Mouse (Mus musculus) left cerebral cortex, adult 18-20 months (tissue): ENCODE measurements around the gene Igsf9. TPM values are rescaled to one million over a fixed set of nuclear protein-coding genes. Genes with fewer than 3 reads are reported as not detected.
A peak's percentile ranks its signal among the peaks of the same experiment; 100 is the strongest.

Source experiments
- DNase-seq, 2 experiments: peaks; one replicate each; pipeline ENCODE4 v3.0.0; 2021 to 2022; ENCODE audit warnings: low spot score in 2 of 2, mixed read lengths in 1 of 2
- total RNA-seq, 2 experiments: library from RNA; stranded (reverse); gene quantifications; 2 replicates each; pipeline ENCODE4 v1.2.3; 2021

Igsf9 gene
- total RNA-seq, 2 experiments from 2014 or later: 6.3 to 7.0 TPM

DNA sequence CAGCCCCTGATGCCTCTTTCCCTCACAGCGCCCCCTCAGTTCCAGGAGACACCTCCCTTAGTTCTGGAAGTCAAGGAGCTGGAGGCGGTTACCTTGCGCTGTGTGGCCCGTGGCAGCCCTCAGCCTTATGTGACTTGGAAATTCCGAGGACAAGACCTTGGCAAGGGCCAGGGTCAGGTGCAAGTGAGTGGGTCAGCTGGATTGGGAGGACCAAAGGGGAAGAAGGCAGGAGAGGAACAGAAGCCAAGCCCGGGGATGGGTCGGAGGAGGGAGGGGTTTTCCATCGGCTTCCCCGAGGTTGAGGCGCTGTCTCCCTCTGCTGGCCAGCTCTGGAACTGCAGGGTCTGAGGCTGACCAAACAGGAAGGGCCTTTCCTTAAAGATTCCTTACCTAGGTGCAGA, 8.7 kb downstream of the Igsf9 start:
- DNase-seq: peak; percentile 89 to 94

DNA sequence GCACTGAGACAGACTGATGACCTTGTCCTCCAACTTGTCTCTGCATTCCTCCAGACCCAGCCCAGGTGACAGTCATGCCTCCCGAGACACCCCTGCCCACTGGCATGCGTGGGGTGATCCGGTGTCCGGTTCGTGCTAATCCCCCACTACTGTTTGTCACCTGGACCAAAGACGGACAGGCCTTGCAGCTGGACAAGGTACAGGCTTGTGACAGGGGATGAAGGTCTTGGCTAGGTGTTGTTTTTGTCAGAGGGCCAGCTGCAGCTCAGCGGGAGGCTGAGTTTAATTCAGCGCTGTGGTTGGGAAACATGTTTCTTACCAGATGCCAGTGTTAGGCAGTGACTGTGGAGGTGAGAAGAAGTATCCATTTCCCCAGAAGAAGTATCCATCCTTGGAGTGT, 10.5 kb downstream of the Igsf9 start:
- DNase-seq: no peak

DNA sequence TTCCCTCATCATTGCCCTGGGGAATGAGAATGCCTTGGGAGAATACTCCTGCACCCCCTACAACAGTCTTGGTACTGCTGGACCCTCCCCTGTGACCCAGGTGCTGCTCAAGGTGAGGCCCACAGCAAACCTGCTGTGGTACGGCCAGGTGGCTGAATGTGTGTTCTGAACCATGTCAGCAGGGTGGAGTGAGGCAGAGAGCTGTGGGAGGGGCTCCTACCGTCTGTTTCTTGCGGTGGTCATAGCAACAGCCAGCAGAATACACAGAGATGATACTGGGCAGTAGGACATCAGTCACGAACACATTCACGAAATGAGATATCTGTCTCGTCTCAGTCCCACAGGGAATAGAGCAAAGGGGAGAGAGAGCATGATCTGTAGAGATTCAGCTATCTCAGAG, 11.9 kb downstream of the Igsf9 start:
- no peak for DNase-seq

DNA sequence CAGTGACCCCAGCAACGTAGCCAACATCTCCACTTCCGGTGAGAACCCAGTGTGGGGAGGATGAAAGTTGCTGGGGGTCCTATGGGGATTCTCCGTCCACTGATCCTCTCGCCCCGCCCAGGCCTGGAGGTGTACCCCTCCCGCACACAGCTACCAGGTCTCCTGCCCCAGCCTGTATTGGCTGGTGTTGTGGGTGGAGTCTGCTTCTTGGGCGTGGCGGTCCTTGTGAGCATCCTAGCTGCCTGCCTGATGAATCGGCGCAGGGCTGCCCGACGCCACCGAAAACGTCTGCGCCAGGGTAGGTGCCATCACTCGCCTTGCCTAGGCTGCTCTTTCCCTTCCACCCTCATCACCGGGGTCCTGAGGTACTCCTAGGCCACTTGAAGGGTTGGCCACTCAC, 14.4 kb downstream of the Igsf9 start:
- DNase-seq: no peak

DNA sequence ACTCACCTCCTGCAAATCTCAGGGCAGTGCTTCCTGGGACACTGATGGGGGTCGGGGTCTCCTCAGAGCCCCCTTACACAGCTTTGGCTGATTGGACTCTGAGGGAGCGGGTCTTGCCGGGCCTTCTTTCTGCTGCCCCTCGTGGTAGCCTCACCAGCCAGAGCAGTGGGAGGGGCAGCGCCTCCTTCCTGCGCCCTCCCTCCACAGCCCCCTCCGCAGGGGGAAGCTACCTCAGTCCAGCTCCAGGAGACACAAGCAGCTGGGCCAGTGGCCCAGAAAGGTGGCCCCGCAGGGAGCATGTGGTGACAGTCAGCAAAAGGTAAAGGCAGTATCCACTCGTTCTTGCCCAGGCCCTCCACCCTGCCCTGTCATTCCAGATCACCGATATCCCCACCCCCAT, 15.8 kb downstream of the Igsf9 start:
- DNase-seq: no peak

DNA sequence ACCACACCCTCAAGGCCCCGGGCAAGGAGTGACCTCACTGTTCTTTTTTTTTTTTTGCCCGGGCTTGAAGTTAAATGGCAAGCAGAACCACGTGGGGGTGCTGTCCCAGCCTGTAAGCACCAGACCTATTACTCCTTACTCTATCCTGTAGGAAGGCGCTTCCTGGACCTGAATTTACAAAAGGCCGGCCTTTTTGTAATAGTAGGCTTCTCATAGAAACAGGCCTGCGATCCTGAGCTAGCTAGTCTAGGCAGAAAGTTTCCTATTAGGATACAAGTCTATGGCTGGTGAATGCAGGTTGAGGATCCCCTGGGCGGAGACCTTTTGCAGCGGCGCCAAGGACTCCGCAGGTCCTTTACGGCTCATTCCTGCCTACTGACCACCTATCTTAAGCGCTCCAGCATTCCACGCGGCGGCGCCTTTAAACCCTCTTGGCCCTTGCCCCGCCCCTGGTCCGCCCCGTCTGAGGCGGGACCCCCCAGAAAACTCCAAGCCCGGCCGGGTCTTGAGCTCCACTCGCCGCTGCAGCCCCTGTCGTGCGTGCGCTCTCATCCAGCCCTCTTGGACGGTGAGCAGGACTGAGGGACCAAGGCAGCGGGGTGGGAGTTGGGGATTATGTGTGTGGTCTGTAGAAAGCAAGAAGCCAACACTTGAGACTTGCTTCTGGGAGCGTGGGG, 18.3 kb downstream of the Igsf9 start, which contains the start of gene Tagln2:
Tagln2 (plus strand) TSS at position 283 of the 677 bp plus-strand sequence.
- no peak for DNase-seq

DNA sequence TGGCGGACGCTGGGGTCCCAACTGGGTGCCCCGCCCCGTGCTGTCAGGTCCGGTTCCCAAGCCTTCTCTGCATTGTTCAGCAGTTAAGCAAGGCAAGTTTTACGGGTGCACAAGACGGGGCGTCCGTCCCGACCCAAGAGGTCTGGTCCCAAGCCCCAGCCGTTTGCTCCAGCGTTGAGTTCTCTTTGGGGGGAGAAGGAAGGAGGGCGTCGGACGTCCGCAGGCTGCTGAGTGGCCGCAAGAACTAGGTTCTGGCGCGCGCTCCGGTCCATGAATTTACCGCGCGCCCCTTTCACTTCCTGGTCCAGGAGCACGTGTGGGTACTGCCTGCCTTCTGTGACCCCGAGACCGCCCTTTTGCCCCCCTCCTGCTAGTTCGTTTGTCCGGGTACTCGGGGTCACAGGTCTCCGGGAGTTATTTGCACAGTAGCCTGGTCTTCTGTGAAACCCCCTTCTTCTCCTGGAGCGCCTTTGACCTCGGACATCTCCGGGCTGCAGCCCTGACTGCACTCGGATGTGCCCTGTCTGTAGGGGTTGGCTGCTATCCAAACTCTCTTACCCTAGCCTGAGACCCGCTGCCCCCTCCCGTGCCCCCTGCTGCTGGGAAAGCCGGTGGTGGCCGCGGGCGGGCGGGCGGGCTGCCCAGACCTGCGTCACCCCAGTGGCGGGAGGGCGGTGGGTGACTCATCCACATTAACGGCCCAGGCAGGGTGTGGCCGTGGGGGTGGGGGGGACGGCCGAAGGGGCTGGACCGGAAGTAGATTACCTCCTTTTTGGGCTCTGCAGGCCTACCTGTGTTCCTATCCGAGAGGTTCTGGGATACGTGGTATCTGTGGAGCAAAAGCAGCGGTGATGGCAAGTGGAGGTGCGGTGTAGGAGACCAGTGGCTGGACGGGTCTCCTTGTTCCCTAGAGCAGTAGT, 19.1 kb downstream of the Igsf9 start:
- DNase-seq: no peak

DNA sequence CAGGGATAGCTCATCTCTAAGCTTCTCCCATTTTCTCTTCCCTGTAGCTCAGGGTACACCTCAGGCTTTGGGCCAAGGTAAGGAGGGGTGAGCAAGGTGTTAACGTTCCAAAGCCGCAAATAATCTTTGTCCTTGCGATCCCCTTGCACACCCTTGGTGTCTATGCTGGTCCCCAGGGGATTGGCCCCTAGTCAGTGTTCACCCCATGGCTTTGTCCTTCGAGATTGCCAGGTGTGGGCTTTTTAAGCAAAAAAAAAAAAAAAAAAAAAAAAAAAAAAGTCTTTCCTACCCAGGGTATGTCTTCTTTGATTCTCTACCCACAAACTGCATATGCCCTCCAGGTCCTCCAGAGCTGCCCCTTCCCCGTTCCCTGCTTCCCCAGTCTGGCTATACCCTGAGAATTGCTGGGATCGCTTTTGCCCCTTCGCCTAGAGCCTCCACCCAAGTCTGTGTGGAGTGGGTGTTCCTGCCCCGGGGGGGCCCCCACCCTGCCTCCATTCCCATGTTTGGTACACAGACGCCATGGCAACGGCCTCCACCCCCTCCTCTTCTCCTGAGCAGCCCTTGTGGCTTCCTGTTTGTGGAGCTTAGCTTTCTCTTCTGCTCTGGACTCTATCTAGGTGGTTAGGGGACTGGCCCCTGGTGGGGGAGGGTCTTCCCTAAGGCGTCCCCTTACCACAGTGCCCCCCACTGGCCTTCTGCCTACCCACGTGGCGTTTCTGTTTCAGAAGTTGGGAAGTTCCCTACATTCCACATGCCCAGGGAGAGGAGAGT, 20.0 kb downstream of the Igsf9 start:
- DNase-seq: no peak

DNA sequence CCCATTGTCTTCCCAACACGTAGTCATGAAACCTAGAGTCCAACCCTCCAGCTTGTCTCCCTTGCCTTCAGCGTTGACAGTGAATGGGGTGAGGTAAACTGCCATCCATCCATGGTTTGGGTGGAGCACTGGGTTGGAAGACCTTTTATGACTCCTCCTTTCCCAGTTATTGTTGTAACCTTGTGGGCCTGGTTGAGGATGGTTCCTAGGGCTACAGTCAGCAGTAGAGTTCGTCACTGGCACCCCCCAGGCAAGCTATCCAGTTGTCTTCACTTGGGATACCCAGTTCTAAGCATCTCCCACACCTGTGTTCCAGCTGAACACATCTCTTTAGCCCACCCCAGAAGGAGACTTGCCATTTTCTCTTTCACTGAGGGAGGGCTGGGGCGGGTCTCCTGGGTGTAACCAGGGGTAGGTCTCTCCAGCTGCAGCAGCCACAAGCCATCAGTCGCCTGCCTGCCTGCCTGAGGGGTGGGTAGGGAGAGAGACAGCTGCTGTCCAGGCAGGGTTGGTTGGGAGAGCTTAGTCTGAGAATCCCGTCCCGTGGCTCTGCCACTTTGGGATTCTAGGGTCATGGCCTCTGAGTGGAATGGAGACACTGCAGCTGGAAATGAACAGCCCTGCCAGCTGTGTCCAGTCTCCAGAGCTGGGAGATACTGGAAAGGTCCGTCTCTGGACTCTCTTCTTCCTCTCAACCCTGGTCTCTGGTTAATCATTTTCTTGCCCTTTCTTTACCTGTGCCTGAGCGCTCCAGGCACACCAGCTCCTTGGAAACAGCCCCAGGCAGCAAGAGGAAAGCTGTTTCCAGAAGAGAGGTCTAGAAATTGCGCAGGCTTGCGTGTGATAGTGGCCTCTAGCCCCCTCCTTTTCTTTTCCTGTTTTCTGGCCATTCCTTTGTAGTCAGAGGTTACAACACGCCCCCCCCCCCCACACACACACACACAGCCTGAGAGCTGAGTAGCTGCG, 20.8 kb downstream of the Igsf9 start:
- DNase-seq: no peak

DNA sequence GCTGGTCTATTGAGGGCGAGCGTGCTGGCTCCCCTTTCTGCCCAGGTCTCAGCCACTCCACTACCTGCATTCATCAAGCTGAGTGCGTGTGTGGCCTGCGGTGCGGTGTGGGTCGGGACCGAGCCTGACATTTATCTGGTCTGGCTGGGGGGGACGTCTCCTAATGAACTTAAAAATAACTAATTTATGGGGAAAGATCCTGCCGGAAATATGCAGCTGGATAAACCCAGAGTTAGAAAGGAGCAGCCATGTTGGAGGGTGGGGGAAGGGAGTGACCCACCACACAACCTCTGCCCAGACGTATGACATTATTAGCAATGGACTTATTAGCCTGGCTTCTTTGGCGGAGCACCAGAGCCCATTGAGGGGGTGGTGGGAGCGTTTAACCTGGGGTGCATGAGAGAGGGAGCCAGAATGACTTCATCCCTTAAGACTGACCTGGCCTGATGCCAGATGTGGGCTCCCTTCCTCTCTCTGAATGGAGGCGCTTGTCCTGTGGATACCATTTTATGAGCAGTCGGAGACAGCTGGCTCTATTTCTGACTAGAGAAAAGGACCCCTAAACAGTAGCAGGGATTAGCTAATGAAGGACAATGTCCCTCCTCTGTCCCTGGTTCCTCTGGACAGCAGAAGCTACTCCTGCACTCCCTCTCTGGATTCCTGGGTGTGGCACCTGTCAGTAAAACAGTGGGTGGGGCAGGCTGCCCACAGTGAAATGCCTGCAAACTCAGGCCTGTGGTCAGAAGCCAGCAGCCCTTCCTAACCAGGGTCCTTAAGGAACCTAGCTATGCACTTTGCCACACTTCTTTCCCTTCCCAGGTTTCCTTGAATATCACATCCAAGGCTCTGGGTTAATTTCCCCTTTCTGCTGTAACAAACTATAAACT, 21.8 kb downstream of the Igsf9 start:
- DNase-seq: no peak

DNA sequence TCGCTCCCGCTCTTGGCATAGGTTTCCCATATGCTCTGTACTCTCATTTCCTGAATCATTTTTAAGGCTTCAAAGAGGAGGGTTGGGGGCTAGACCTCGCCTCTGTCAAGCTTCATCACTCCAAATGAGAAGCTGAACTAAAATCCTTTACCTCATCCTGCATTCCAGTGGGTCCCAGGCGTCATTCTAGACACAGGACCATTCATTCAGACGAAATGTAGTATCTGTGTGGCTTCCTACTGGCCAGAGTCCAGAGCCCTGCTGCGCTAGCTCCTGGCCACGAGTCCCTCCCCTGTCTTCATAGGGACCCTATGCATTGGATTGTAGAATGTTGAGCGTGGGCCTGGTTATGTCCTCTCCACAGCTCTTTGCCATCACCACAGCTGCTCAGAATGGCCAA, 23.2 kb downstream of the Igsf9 start:
- DNase-seq: no peak

DNA sequence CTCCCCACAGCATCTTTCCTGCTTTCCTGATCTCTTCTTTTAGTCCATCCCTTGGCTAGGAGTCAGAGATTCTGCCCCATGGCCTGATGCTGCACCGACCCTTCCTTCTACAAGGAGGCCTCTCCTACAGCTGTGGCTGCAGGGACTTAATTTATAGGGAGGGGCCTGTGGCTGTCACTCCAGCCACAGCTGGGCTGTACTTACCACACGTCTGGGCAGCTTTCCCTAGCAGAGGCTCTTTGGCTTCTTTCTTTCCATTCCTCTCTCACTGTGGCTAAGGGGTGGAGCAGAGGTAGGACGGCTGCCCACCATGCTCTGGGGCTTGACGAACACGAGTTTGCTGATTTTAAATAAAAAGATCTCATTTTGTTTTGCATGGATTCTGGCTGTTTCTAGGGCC, 25.4 kb downstream of the Igsf9 start:
- no peak for DNase-seq

DNA sequence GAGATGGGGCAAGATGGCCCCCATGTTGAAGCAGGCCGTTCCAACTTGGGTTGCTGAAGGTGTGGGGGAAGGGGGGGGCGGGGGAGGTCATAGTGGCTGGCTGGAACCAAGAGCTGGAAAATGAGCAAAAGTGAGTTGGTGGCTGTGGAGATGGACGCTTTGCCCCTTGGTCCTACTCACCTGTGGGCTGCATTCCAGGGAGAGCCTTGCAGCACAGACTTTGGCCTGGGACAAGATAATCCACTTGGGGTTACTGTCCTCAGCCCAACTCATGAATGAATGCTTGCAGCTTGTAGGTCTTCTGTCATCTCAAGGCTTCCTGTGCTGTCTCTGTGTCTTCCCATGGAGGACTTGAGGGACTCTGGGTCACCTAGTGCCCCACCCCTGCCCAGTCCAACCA, 26.1 kb downstream of the Igsf9 start:
- DNase-seq: no peak

DNA sequence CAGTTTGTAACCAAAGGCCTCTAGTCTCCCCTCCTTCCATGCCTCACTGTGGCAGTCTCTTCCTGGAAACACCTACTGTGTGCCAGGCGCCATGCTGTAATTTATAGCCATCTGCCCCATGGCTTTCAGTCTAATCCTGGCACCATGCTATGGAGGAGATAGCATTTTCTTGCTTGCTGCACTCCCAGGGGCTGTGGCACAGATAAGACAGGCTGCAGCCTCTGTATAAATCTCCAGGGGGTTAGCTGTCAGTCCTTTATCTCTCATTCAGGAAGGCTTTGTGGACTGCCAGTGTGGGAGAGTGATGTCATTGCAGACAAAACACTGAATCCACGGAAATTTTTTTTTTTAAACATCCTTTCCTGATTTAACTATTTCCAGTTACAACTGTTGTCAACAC, 26.6 kb downstream of the Igsf9 start:
- no peak for DNase-seq

DNA sequence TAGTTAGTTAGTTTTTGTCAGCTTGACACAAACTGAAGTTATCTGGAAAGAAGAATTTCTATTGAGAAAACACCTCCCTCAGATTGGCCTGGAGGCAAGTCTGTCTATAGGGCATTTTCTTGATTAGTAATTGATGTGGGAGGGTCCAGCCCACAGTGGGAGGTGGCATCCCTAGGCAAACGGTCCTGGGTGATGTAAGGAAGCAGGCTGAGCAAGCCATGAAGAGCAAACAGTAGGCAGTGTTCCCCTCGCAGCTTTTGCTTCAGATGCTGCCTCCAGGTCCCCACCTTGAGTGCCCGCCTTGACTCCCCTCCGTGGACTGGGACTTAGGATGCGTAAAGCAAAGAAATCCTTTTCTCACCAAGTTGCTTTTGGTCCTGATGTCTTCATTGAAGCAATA, 27.6 kb downstream of the Igsf9 start:
- no peak for DNase-seq

DNA sequence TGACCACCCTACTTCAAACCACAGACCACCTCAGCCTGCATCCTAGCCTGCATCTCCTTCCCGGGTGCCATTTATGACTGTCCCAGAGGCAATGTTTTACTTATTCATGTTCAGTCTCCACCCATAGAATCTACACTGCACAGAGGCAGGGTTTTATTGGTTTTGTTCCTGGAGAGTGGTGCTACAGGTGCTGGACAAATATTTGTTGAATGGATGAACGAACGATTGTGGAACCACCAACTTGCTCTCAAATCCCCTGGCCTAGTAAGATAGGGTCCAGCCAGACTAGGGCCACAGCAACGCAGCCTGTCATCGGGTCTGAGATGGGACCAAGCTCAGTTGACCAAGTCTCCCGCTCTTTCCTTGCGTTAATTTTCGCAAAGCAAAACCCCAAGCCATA, 28.4 kb downstream of the Igsf9 start:
- DNase-seq: no peak

DNA sequence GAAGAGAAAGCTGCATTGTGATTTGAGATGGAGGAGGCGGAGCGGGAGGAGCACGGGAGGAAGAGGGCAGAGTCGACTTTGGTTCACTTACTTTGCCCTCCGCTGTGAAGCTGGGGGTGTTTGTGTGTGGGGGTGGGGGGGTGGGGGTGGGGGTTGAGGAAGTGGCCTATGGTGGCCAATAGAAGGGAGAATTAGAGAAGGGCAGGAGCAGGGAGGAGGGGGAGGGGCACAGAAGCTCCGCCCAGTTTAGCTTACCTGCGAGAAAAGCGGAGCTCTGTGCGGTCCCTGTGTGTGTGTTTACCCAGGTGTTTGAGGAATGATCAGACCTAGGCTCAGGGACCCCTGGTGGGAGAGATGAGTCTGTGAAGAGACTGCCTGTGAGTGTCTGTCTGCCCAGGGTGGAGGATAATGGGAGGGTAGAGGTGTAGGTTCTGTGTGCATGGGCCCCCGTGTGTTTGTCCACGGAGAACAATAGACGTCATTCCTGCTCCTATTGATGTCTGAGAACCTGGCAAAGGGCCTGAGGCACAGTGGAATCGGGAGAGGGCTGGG, 28.9 kb downstream of the Igsf9 start:
- no peak for DNase-seq

DNA sequence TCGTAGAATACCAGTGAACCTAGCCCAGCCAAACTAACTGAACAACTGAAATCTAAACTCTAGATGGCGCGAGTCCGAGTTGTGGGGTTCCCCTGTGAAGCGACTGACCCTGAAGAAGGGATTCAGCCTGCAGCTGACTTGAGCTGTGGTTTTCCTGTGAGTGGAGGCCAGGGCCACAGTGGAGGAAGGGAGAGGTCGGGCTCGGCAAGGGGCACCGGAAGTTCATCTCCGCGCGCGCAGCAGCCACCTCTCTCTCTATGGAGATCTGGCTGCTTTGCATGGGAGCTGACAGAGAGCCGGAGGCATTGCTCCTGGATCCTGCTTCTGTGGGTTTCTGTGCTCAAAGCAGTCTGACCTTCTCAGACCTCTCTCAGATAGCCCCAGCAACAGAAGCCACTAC, 31.4 kb downstream of the Igsf9 start:
- no peak for DNase-seq

DNA sequence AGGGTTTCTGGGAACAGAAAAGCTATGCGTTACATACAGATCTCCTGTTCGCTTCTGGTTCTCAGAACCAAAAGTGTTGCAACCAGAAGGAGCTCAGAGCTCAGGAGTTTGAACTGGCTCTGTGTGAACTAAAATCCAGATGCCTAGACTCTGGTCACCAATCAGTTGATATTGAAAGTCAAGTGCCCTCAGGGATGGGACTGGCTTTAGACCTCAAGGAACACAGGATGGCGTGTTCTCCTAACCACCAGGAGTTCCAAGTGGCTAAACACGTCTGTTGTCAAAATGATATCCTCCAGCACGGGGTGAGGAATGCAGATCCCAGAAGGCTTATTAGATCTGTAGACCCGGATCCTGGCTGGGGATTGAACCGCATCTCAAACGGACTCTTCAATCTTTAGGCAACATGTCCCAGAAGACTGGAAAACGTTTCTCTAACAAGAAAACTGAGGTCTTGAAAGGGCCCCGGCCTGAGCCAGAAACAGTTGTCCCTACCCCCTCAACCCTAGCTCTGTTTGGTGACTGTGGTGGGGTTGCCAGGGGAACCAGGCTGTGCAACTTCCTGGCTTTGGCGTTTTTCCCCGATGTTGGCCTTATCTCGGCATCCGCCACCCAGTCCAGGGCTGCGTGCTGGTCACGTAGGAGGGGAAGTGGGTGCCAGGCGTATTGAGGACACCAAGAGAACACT, 32.1 kb downstream of the Igsf9 start:
- DNase-seq: no peak
